Mouse (Mus musculus) heart, embryonic 14.5 days (tissue): ENCODE results near the gene Agap1. TPM values are rescaled to one million over a fixed set of nuclear protein-coding genes. Genes with fewer than 3 reads are reported as not detected.
A peak's percentile ranks its signal among the peaks of the same experiment; 100 is the strongest.

ENCODE experiments used
- ATAC-seq: fragments of 200-750 bp; cut with Nextera tagmentation; 2 replicates; pipeline ENCODE4 v1.8.0; 2017; ENCODE audit warnings: low read depth, moderate TSS enrichment; ENCODE audit not compliant: insufficient number of reproducible peaks, insufficient read depth, low FRiP score
- H3K27ac ChIP-seq, 2 experiments: fragments of 200-500 bp in 1 of 2; fragments of 300-500 bp in 1 of 2; sonication (generic) in 1 of 2; replicated peaks in 1 of 2; 2 replicates each; pipeline ENCODE4 v1.5.1; 2012 to 2014; ENCODE audit warnings: low read depth in 2 of 2, low read length in 2 of 2, control low read depth in 1 of 2, mild to moderate bottlenecking in 1 of 2, mixed read lengths in 1 of 2; ENCODE audit not compliant: control insufficient read depth in 1 of 2, insufficient read depth in 1 of 2
- H3K27me3 ChIP-seq: fragments of 300-500 bp; sonication (generic); 2 replicates; pipeline ENCODE4 v1.6.1; 2014; ENCODE audit warnings: mild to moderate bottlenecking, low read length, control low read depth; ENCODE audit not compliant: control insufficient read depth, insufficient read depth
- H3K36me3 ChIP-seq: fragments of 300-500 bp; sonication (generic); 2 replicates; pipeline ENCODE4 v1.6.1; 2014; ENCODE audit warnings: mild to moderate bottlenecking, control low read depth, low read length, mixed read lengths; ENCODE audit not compliant: control insufficient read depth, insufficient read depth
- H3K4me1 ChIP-seq, 2 experiments: fragments of 200-500 bp in 1 of 2; fragments of 300-500 bp in 1 of 2; sonication (generic) in 1 of 2; 2 replicates each; pipeline ENCODE4 v1.6.1; 2012 to 2014; ENCODE audit warnings: low read length in 2 of 2, control low read depth in 1 of 2, mixed read lengths in 1 of 2; ENCODE audit not compliant: control insufficient read depth in 2 of 2, insufficient read depth in 2 of 2
- H3K4me2 ChIP-seq: fragments of 300-500 bp; sonication (generic); 2 replicates; pipeline ENCODE4 v1.6.1; 2014; ENCODE audit warnings: mild to moderate bottlenecking, low read length
- H3K4me3 ChIP-seq, 2 experiments: fragments of 200-500 bp in 1 of 2; fragments of 300-500 bp in 1 of 2; sonication (generic) in 1 of 2; 2 replicates each; pipeline ENCODE4 v1.5.1; 2012 to 2014; ENCODE audit warnings: low read length in 2 of 2, mild to moderate bottlenecking in 2 of 2, control low read depth in 1 of 2, low read depth in 1 of 2, moderate library complexity in 1 of 2; ENCODE audit not compliant: control insufficient read depth in 1 of 2, insufficient read depth in 1 of 2
- H3K9ac ChIP-seq: fragments of 300-500 bp; sonication (generic); 2 replicates; pipeline ENCODE4 v1.6.1; 2014; ENCODE audit warnings: mild to moderate bottlenecking, low read length
- H3K9me3 ChIP-seq: fragments of 300-500 bp; sonication (generic); 2 replicates; pipeline ENCODE4 v1.6.1; 2016; ENCODE audit warnings: low read length, control low read depth; ENCODE audit not compliant: control insufficient read depth
- WGBS: fragments of 180-500 bp; shearing (Covaris S2); extraction: QIAGEN DNeasy Blood & Tissue Kit; methylation state at CpG from one replicate; pipeline ENCODE4 v1.1.7; 2014; 5-methylcytosine and 5-hydroxymethylcytosine counted together
- polyA plus RNA-seq: library from polyadenylated mRNA; unstranded; fragments of >200 nt; fragmentation: Nextera tagmentation; extraction: Ambion mirVana; gene quantifications from 2 replicates; pipeline ENCODE4 v1.2.1, GENCODE M21; 2014

The Agap1 gene
- polyA plus RNA-seq, 1 experiment from 2014 or later, result 17.0 TPM

GRCm38 (mm10) chr1:89650557-89650956 lies 196.0 kb downstream of the Agap1 start:
- no peaks in the 10 kb centered on the region for H3K9me3 ChIP-seq
- WGBS, result 90% methylated on average over 7 of the region's 7 CpGs

GRCm38 (mm10) chr1:89656167-89656566 lies 201.6 kb downstream of the Agap1 start:
- WGBS, result 78% methylated on average over 3 of the region's 3 CpGs
- H3K9me3 ChIP-seq, result no peaks in the 10 kb centered on the region
- no peaks in the 10 kb centered on the region for H3K36me3 ChIP-seq
- H3K4me3 ChIP-seq, result no peak overlapping the region
- no peak overlapping the region for H3K9ac ChIP-seq
- H3K4me2 ChIP-seq, result peak overlapping the region; percentile 64
- peak overlapping the region; percentile 78 to 81 for H3K27ac ChIP-seq
- H3K4me1 ChIP-seq, result peaks cover 9 to 18% of the 10 kb centered on the region in 2 experiments
- no peaks in the 10 kb centered on the region for H3K27me3 ChIP-seq
- ATAC-seq, result no peak

More at GRCm38 (mm10) chr1:89650557-89650956, 196.0 kb downstream of the Agap1 start:
- Histone ChIP-seq H3K4me1 (no peaks in the 10 kb centered on the region), H3K36me3 (no peaks in the 10 kb centered on the region), H3K27me3 (no peaks in the 10 kb centered on the region), H3K4me2 (no peak overlapping the region), H3K9ac (no peak overlapping the region), H3K27ac (no peak overlapping the region), H3K4me3 (no peak overlapping the region)
- no peak for ATAC-seq

GRCm38 (mm10) chr1:89656643-89657321 lies 202.2 kb downstream of the Agap1 start:
- peak overlapping the region; percentile 20 to 27; a peak in 3 of 4 replicates for H3K4me3 ChIP-seq
- H3K27ac ChIP-seq, result peak overlapping the region; percentile 78 to 81
- 10% methylated on average over 11 of the region's 11 CpGs for WGBS
- peak overlapping the region; percentile 64 for H3K4me2 ChIP-seq
- H3K36me3 ChIP-seq, result no peaks in the 10 kb centered on the region
- ATAC-seq, result peak; percentile 81
- peak overlapping the region; percentile 56 for H3K9ac ChIP-seq
- H3K27me3 ChIP-seq, result no peaks in the 10 kb centered on the region
- peaks cover 9 to 18% of the 10 kb centered on the region in 2 experiments for H3K4me1 ChIP-seq
- H3K9me3 ChIP-seq, result no peaks in the 10 kb centered on the region

GRCm38 (mm10) chr1:89660804-89661203 lies 206.2 kb downstream of the Agap1 start:
- Histone ChIP-seq H3K9me3 (no peaks in the 10 kb centered on the region), H3K4me1 (peaks cover 9 to 18% of the 10 kb centered on the region in 2 experiments), H3K27me3 (no peaks in the 10 kb centered on the region), H3K27ac (no peak overlapping the region), H3K36me3 (peaks cover 17% of the 10 kb centered on the region), H3K4me3 (no peak overlapping the region), H3K4me2 (no peak overlapping the region), H3K9ac (no peak overlapping the region)
- 85% methylated on average over 4 of the region's 4 CpGs for WGBS
- ATAC-seq, result no peak

- H3K4me2 ChIP-seq, result no peak overlapping the region
- no peak overlapping the region for H3K27ac ChIP-seq
- H3K27me3 ChIP-seq, result no peaks in the 10 kb centered on the region
- H3K4me1 ChIP-seq, result no peaks in the 10 kb centered on the region
- peaks cover 42% of the 10 kb centered on the region for H3K36me3 ChIP-seq
- no peaks in the 10 kb centered on the region for H3K9me3 ChIP-seq
- ATAC-seq, result no peak
- no peak overlapping the region for H3K9ac ChIP-seq
- H3K4me3 ChIP-seq, result no peak overlapping the region
- 78% methylated on average over 5 of the region's 5 CpGs for WGBS
Observed at GRCm38 (mm10) chr1:89666154-89666553, 211.5 kb downstream of the Agap1 start.

GRCm38 (mm10) chr1:89667387-89667786 lies 212.8 kb downstream of the Agap1 start:
- Histone ChIP-seq H3K36me3 (peaks cover 55% of the 10 kb centered on the region), H3K9ac (no peak overlapping the region), H3K9me3 (no peaks in the 10 kb centered on the region), H3K4me3 (no peak overlapping the region), H3K4me2 (no peak overlapping the region), H3K4me1 (no peaks in the 10 kb centered on the region), H3K27ac (no peak overlapping the region), H3K27me3 (no peaks in the 10 kb centered on the region)
- no peak for ATAC-seq
- WGBS, result 83% methylated on average over 7 of the region's 7 CpGs

GRCm38 (mm10) chr1:89668635-89669034 lies 214.0 kb downstream of the Agap1 start:
- no peak overlapping the region for H3K27ac ChIP-seq
- H3K9ac ChIP-seq, result no peak overlapping the region
- peaks cover 67% of the 10 kb centered on the region for H3K36me3 ChIP-seq
- no peaks in the 10 kb centered on the region for H3K27me3 ChIP-seq
- ATAC-seq, result no peak
- H3K4me1 ChIP-seq, result no peaks in the 10 kb centered on the region
- H3K9me3 ChIP-seq, result no peaks in the 10 kb centered on the region; the same call in 1 of the 2 replicates
- no peak overlapping the region for H3K4me3 ChIP-seq
- no peak overlapping the region for H3K4me2 ChIP-seq
- 52% methylated on average over 9 of the region's 9 CpGs for WGBS
